Mouse (Mus musculus) myocyte (in vitro differentiated cells): ENCODE measurements around the gene Zfp3. TPM values are rescaled to one million over a fixed set of nuclear protein-coding genes. Genes with fewer than 3 reads are reported as not detected.

Experiments
- H3K27me3 ChIP-seq: one replicate; pipeline ENCODE4 v1.6.1; 2011; ENCODE audit not compliant: control insufficient read depth, insufficient read depth, insufficient read length
- H3K36me3 ChIP-seq: one replicate; pipeline ENCODE4 v1.6.1; 2011; ENCODE audit not compliant: control insufficient read depth, insufficient read depth
- H3K4me2 ChIP-seq: one replicate; pipeline ENCODE4 v1.6.1; 2011; ENCODE audit warnings: low read depth, control low read depth
- H3K4me3 ChIP-seq: one replicate; pipeline ENCODE4 v1.5.1; 2011; ENCODE audit warnings: mild to moderate bottlenecking, control low read depth, moderate library complexity
- H3K79me2 ChIP-seq: one replicate; pipeline ENCODE4 v1.6.1; 2011; ENCODE audit not compliant: control insufficient read depth, insufficient read depth
- H3ac ChIP-seq: one replicate; pipeline ENCODE4 v1.6.1; 2011; ENCODE audit not compliant: control insufficient read depth, insufficient read length
- CEBPB ChIP-seq: IDR thresholded peaks from 2 replicates; pipeline ENCODE4 v1.6.1; 2011; ENCODE audit warnings: mild to moderate bottlenecking, moderate library complexity; ENCODE audit not compliant: poor library complexity, insufficient read depth, severe bottlenecking
- E2F4 ChIP-seq: IDR thresholded peaks from one replicate; pipeline ENCODE4 v1.6.1; 2011; ENCODE audit warnings: mild to moderate bottlenecking, control low read depth, moderate library complexity; ENCODE audit not compliant: insufficient read depth
- MAX ChIP-seq: IDR thresholded peaks from one replicate; pipeline ENCODE4 v1.6.1; 2011; ENCODE audit warnings: low read depth, mild to moderate bottlenecking, control low read depth
- MYOD1 ChIP-seq, 3 experiments: IDR thresholded peaks; one replicate each; pipeline ENCODE4 v1.6.1; 2011; ENCODE audit warnings: control low read depth in 2 of 3, low read depth in 2 of 3, mild to moderate bottlenecking in 2 of 3, moderate library complexity in 1 of 3; ENCODE audit not compliant: insufficient read length in 2 of 3, control insufficient read depth in 1 of 3
- MYOG ChIP-seq, 3 experiments: IDR thresholded peaks; one replicate each; pipeline ENCODE4 v1.6.1; 2011; ENCODE audit warnings: control low read depth in 2 of 3, low read depth in 2 of 3, mild to moderate bottlenecking in 2 of 3; ENCODE audit not compliant: insufficient read length in 2 of 3, control insufficient read depth in 1 of 3, insufficient read depth in 1 of 3
- POLR2A ChIP-seq: IDR thresholded peaks from one replicate; pipeline ENCODE4 v1.6.1; 2011; ENCODE audit warnings: low read depth, mild to moderate bottlenecking, control low read depth, moderate library complexity; ENCODE audit not compliant: insufficient read length
- POLR2AphosphoS2 ChIP-seq: IDR thresholded peaks from one replicate; pipeline ENCODE4 v1.6.1; 2011; ENCODE audit warnings: low read depth, control low read depth; ENCODE audit not compliant: insufficient read length
- REST ChIP-seq: IDR thresholded peaks from one replicate; pipeline ENCODE4 v1.6.1; 2011; ENCODE audit warnings: mild to moderate bottlenecking, control low read depth, moderate library complexity; ENCODE audit not compliant: insufficient read depth, insufficient read length
- SRF ChIP-seq: IDR thresholded peaks from one replicate; pipeline ENCODE4 v1.6.1; 2011; ENCODE audit warnings: low read depth; ENCODE audit not compliant: control insufficient read depth, insufficient read length
- TCF12 ChIP-seq: IDR thresholded peaks from one replicate; pipeline ENCODE4 v1.6.1; 2011; ENCODE audit warnings: mild to moderate bottlenecking, control low read depth; ENCODE audit not compliant: poor library complexity, insufficient read depth, severe bottlenecking
- TCF3 ChIP-seq: IDR thresholded peaks from one replicate; pipeline ENCODE4 v1.6.1; 2011; ENCODE audit warnings: low read depth, control low read depth; ENCODE audit not compliant: insufficient read length
- USF1 ChIP-seq: IDR thresholded peaks from one replicate; pipeline ENCODE4 v1.6.1; 2011; ENCODE audit warnings: low read depth, mild to moderate bottlenecking, control low read depth, moderate library complexity
- polyA plus RNA-seq: library from polyadenylated mRNA; unstranded; fragments of >200 nt; fragmentation: generic; extraction: Trizol; gene quantifications from one replicate; pipeline ENCODE4 v1.2.1, GENCODE M21; 2012; ENCODE audit warnings: missing spikeins

Zfp3 gene
- polyA plus RNA-seq = 2.7 TPM

DNA sequence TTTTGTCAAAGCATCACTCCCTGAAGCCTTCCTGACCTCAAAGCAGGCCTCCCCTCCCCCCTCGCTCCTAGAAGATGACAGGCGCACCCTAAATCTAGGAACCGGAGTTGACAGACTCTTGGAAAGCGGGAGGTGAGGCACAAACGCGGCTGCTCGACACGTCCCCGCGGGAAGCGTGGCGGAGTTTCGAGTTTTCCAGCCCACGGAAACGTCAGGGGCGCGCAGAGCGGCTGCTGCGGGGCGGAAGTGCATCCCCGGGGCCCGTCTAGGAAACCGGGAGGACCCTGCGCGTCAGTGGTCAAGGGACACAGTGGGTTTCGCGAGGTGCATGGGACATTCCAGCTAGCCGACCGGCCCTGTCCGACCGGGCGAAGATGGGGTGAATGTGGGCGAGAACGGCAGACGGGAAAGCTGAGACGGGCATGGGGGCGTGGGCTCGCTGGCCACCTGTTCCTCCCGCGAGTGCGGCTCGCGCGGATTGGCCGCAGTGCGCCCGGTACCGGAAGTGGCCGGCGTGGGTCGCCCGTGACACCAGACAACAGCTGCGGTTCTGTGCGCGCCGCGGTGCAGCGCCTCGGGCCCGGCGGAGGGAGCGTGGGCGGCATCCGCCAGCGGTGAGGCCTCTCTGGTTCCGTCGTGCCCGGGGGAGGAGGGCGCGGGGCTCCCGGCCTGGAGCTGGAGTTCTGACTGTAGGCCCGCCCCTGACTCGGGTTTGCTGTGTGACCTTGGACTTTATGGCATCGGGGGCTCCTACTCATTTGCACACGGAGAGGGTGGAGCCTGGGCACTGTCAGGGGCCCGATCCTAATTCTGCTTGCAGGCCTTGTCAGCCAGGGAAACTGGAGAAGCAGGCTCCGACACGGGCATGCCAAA is at the start of gene Zfp3:
TSS of gene Zfp3 (plus strand) at position 274 of the 873 bp plus-strand sequence.
- Histone ChIP-seq H3K4me3 (peak within 1 kb of the TSS; percentile 48), H3K27me3 (no peaks in the 10 kb centered on the region), H3K36me3 (no peaks in the 10 kb centered on the region), H3K79me2 (no peaks in the 10 kb centered on the region), H3K4me2 (peak within 1 kb of the TSS; percentile 97), H3ac (peak within 1 kb of the TSS; percentile 12)
- TF ChIP-seq MAX = no peak
- TF ChIP-seq USF1 = no peak
- TF ChIP-seq REST = no peak
- peak; percentile 71 for TF ChIP-seq TCF12
- TF ChIP-seq E2F4 = no peak
- TF ChIP-seq POLR2AphosphoS2 = peak; percentile 67
- peak; percentile 87 for TF ChIP-seq TCF3
- peak; percentile 24 for TF ChIP-seq SRF
- no peak for TF ChIP-seq CEBPB
- peak in 2 of 3 experiments; percentile 99 to 100 for TF ChIP-seq MYOD1 (IDR thresholded peaks at IDR 0.05; ENCODE audit: control insufficient read depth in 1 of 3, insufficient read length in 2 of 3, low read depth in 2 of 3)
- TF ChIP-seq MYOG (IDR thresholded peaks at IDR 0.05; ENCODE audit: control insufficient read depth in 1 of 3, insufficient read depth in 1 of 3, insufficient read length in 2 of 3, low read depth in 2 of 3) = peak; percentile 54 to 99 (median 98)
- TF ChIP-seq POLR2A = peak; percentile 78

DNA sequence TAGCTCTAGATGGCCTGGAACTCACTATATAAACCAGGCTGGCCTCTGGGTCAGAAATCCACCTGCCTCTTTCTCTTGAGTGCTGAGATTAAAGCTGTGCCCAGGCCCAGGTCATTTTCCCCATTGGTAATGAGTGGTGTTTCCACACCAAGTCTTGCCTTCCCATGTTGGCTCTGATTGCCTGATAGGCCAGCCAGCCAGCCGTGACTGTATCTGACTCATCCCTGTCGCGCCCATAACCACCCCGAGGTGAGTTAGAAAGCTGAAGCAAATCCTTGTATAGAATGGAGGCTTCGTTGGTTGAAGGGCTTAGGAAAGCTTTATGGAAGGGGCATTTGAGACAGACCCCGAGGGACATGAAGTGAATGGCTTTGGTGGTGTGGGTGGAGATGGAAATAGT is 48.2 kb upstream of the Zfp3 start:
- no peaks in the 10 kb centered on the region for H3K79me2 ChIP-seq
- H3K27me3 ChIP-seq = no peaks in the 10 kb centered on the region
- no peak for TF ChIP-seq E2F4
- no peak for TF ChIP-seq POLR2A
- TF ChIP-seq TCF12 = no peak
- TF ChIP-seq MAX = no peak
- no peak for TF ChIP-seq POLR2AphosphoS2
- TF ChIP-seq USF1 = no peak
- TF ChIP-seq TCF3 = no peak
- TF ChIP-seq REST = no peak
- no peak for TF ChIP-seq MYOD1 (IDR thresholded peaks at IDR 0.05; ENCODE audit: control insufficient read depth in 1 of 3, insufficient read length in 2 of 3, low read depth in 2 of 3)
- no peak for TF ChIP-seq CEBPB
- TF ChIP-seq MYOG (IDR thresholded peaks at IDR 0.05; ENCODE audit: control insufficient read depth in 1 of 3, insufficient read depth in 1 of 3, insufficient read length in 2 of 3, low read depth in 2 of 3) = no peak
- no peak for TF ChIP-seq SRF
- peak overlapping the region; percentile 31 for H3K4me2 ChIP-seq
- no peak overlapping the region for H3K4me3 ChIP-seq
- no peak overlapping the region for H3ac ChIP-seq
- H3K36me3 ChIP-seq = peaks cover 45% of the 10 kb centered on the region

DNA sequence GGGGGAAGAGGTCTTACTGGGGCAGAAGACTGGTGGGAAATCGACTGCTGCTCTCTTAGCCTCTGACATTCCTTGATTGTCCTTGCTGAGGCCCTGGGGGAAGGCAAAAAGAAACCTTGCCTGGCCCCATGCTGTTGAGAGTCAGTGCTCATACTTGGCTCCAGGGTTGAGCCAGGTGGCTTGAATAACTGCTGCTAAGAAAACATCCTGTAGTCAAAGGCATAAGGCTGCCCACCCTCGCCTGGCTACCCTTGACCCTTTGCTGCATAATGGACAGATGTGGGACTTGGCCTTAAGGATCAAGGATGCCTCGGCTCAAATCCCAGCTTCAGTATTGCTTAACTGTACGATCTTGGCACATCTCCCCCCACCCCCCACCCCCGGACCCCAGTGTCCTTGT is 45.5 kb upstream of the Zfp3 start:
- TF ChIP-seq CEBPB = no peak
- no peak for TF ChIP-seq MYOG (IDR thresholded peaks at IDR 0.05; ENCODE audit: control insufficient read depth in 1 of 3, insufficient read depth in 1 of 3, insufficient read length in 2 of 3, low read depth in 2 of 3)
- TF ChIP-seq SRF = no peak
- TF ChIP-seq MAX = no peak
- no peak for TF ChIP-seq TCF12
- TF ChIP-seq E2F4 = no peak
- TF ChIP-seq MYOD1 (IDR thresholded peaks at IDR 0.05; ENCODE audit: control insufficient read depth in 1 of 3, insufficient read length in 2 of 3, low read depth in 2 of 3) = no peak
- no peak for TF ChIP-seq USF1
- TF ChIP-seq REST = no peak
- TF ChIP-seq POLR2AphosphoS2 = no peak
- TF ChIP-seq POLR2A = no peak
- TF ChIP-seq TCF3 = no peak
- H3K79me2 ChIP-seq = no peaks in the 10 kb centered on the region
- H3ac ChIP-seq = no peak overlapping the region
- H3K4me2 ChIP-seq = no peak overlapping the region
- H3K27me3 ChIP-seq = no peaks in the 10 kb centered on the region
- H3K36me3 ChIP-seq = peaks cover 54% of the 10 kb centered on the region
- no peak overlapping the region for H3K4me3 ChIP-seq

GRCm38 (mm10) chr11:70720567-70720966 is 43.4 kb upstream of the Zfp3 start:
- no peaks in the 10 kb centered on the region for H3K79me2 ChIP-seq
- no peak for TF ChIP-seq POLR2A
- TF ChIP-seq POLR2AphosphoS2 = no peak
- no peak for TF ChIP-seq MYOG (IDR thresholded peaks at IDR 0.05; ENCODE audit: control insufficient read depth in 1 of 3, insufficient read depth in 1 of 3, insufficient read length in 2 of 3, low read depth in 2 of 3)
- no peak for TF ChIP-seq TCF3
- TF ChIP-seq SRF = no peak
- TF ChIP-seq E2F4 = no peak
- peaks cover 64% of the 10 kb centered on the region for H3K36me3 ChIP-seq
- no peak overlapping the region for H3K4me2 ChIP-seq
- H3K4me3 ChIP-seq = no peak overlapping the region
- no peak overlapping the region for H3ac ChIP-seq
- H3K27me3 ChIP-seq = no peaks in the 10 kb centered on the region
